Mouse (Mus musculus) brain, embryonic 14.5 days (tissue): ENCODE data around the gene Gatm.

Experiments
- CTCF ChIP-seq: fragments of 200-500 bp; IDR thresholded peaks from 2 replicates; pipeline ENCODE4 v1.5.1; 2012; ENCODE audit warnings: inconsistent platforms, mild to moderate bottlenecking, moderate library complexity, borderline replicate concordance; ENCODE audit not compliant: insufficient read depth, insufficient read length; ENCODE audit errors: extremely low read depth
- POLR2A ChIP-seq: fragments of 200-500 bp; IDR thresholded peaks from 2 replicates; pipeline ENCODE4 v1.6.1; 2012; ENCODE audit warnings: mild to moderate bottlenecking, inconsistent platforms, borderline replicate concordance; ENCODE audit not compliant: poor library complexity, insufficient read depth, insufficient read length, severe bottlenecking; ENCODE audit errors: extremely low read depth

DNA sequence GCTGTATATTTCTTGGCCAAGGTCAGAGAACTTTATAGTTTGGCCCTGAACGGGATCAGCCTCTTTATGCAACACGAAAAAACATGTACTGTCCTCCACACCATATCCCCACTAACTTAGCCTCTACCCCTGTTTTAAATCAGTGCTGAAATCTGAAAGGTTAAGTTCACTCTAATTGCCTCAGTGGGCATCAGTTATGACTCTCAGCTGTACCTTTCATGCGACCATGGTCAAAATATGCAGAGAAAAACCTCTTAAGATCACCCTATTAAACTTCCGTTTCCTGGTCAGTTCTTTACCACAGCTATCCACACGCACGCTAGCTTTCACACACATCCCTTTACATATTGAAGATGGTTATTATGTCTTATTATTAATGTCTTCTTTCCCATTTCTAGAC, 18.8 kb upstream of the Gatm start:
- TF ChIP-seq POLR2A: no peak
- no peak for TF ChIP-seq CTCF
